Mouse (Mus musculus): Measurements from ENCODE around the gene Heph. TPM values are rescaled to one million over a fixed set of nuclear protein-coding genes. Genes with fewer than 3 reads are reported as not detected.

Gene Heph
- 2.1 and 2.6 TPM in 2 replicates for polyA plus RNA-seq (2012; rRNA removed)

DNA sequence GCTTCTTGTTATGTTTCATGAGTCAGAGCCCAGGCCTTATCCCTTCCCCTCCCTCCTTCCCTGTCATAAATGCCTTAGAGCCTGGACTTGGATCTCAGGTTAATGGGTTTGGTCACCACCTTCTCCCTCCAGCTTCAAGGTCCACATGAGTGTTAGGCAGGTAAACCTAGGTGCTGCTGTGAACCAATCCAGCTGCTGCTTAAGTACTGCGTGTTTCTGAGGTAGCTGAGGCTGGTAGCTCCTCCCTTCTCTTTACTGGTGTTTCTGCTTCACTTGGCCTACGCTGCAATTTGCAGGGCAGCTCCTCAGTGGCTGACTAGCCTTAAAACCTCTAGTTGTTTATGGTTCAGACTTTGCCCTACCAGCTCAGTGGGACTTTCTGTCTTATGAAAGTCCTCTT, at the start of gene Heph:
Gene Heph, plus strand, starts transcription at position 211 of the 400 bp plus-strand sequence.

GRCm38 (mm10) chrX:96456201-96456963, 1.2 kb downstream of the Heph start, which contains the start of gene Hsf3:
Gene Hsf3, minus strand, starts transcription at chrX:96456294.

Other genes with a start within 250 kb of the Heph start
- gene Vsig4, start 161.9 kb upstream of the Heph start, polyA plus RNA-seq (2012; rRNA removed), result not detected in 2 replicates
- 0.04 and 0.05 TPM in 2 replicates for gene Hsf3, start 935 bp downstream of the Heph start, polyA plus RNA-seq (2012; rRNA removed)

All from central nervous system, embryonic 18 days (tissue).